Comparison of ENCODE assay signal across 27 mouse cellular contexts in genomic region chr7:116188391-116188790, GRCm38 (mm10).
DNase-seq lines count a peak whose midpoint lies in the region; ATAC-seq and TF ChIP-seq lines count a peak whose summit lies in the region.
"Had no signal": no experiment of that assay in that cellular context is flagged by ENCODE, and none has a peak within 500 bp of the region (broad histone marks: within the 10 kb centered on the region; RNA-seq: fewer than 3 reads in every experiment).

No protein-coding gene starts in this region.

- TF ChIP-seq CTCF in left cerebral cortex, adult 2 months (IDR thresholded peaks at IDR 0.05) = no peak

- no peak for ATAC-seq in embryonic facial prominence, embryonic 15.5 days (ENCODE audit: insufficient number of reproducible peaks, low FRiP score, low TSS enrichment, low read depth)
- ATAC-seq in heart, embryonic 12.5 days (ENCODE audit: insufficient number of reproducible peaks, low FRiP score) = no peak
- ATAC-seq in forebrain, embryonic 15.5 days (replicated peaks) = no peak
- ATAC-seq: activated CD4-positive, CD25-positive, alpha-beta regulatory T cell, adult 4 months; forebrain, embryonic 14.5 days; hindbrain, postnatal 0 days; inflammation-experienced regulatory T-cells, adult 6 months; intestine, embryonic 16.5 days; Patski had no signal

- intact Hi-C loops in heart, postnatal 25 days (cut with DNase I) = no loop called here
- intact Hi-C loops in left cerebral cortex, adult 2 months (cut with DNase I) = no loop called here
- intact Hi-C loops in left cerebral cortex, postnatal 36 days (cut with DNase I) = no loop called here

- H3K4me3 ChIP-seq in embryonic facial prominence, embryonic 15.5 days (replicated peaks) = no peak overlapping the region
- no peak overlapping the region for H3K4me3 ChIP-seq in embryonic facial prominence, embryonic 10.5 days
- H3K4me3 ChIP-seq in heart, embryonic 12.5 days = no peak overlapping the region
- no peak overlapping the region for H3K4me3 ChIP-seq in left cerebral cortex, adult 2 months
- no peak overlapping the region for H3K4me3 ChIP-seq in forebrain, embryonic 15.5 days
- H3K4me3 ChIP-seq: heart, adult 2 months had no signal

- no peaks in the 10 kb centered on the region for H3K9me3 ChIP-seq in embryonic facial prominence, embryonic 15.5 days (replicated peaks)
- H3K9me3 ChIP-seq in embryonic facial prominence, embryonic 10.5 days = no peaks in the 10 kb centered on the region
- H3K9me3 ChIP-seq in heart, embryonic 12.5 days (replicated peaks) = 0 out of 2 replicates have a peak, but pooled peaks cover 3% of the 10 kb centered on the region
- no peaks in the 10 kb centered on the region for H3K9me3 ChIP-seq in forebrain, embryonic 15.5 days
- H3K9me3 ChIP-seq: G1E had no signal

- no peaks in the 10 kb centered on the region for H3K36me3 ChIP-seq in embryonic facial prominence, embryonic 15.5 days
- H3K36me3 ChIP-seq in embryonic facial prominence, embryonic 10.5 days (replicated peaks) = peaks cover 10% of the 10 kb centered on the region
- peaks cover 8% of the 10 kb centered on the region for H3K36me3 ChIP-seq in heart, embryonic 12.5 days
- no peaks in the 10 kb centered on the region for H3K36me3 ChIP-seq in forebrain, embryonic 15.5 days

- DNase-seq in embryonic facial prominence, embryonic 10.5 days (ENCODE audit: low spot score) = no peak
- no peak for DNase-seq in heart, postnatal 25 days (ENCODE audit: low spot score)
- DNase-seq in left cerebral cortex, adult 2 months (ENCODE audit: extremely low spot score in 1 of 2, low spot score in 2 of 2) = no peak
- DNase-seq in left cerebral cortex, postnatal 36 days (ENCODE audit: low spot score in 2 of 2) = no peak
- DNase-seq in ZHBTc4 (ENCODE audit: low read depth, low spot score) = peak; percentile 34
- DNase-seq: adrenal gland, adult 8-10 months; adrenal gland, postnatal 25 days; cerebellum, adult 11-12 months; cerebellum, adult 8-10 months; cerebellum, postnatal 10 days; cerebellum, postnatal 36 days; embryo, embryonic 11 days; gastrocnemius, postnatal 25 days; heart, adult 2 months; heart, postnatal 14 days; kidney, adult 18-20 months had no signal

- H3K4me2 ChIP-seq in embryonic facial prominence, embryonic 15.5 days (replicated peaks) = no peak overlapping the region
- H3K4me2 ChIP-seq in heart, embryonic 12.5 days = no peak overlapping the region
- H3K4me2 ChIP-seq in forebrain, embryonic 15.5 days (replicated peaks) = no peak overlapping the region
- H3K4me2 ChIP-seq: hindbrain, embryonic 14.5 days had no signal

- H3K27ac ChIP-seq in embryonic facial prominence, embryonic 15.5 days (replicated peaks) = peak overlapping the region; percentile 3; the same call in 1 of the 2 replicates
- no peak overlapping the region for H3K27ac ChIP-seq in embryonic facial prominence, embryonic 10.5 days (replicated peaks)
- H3K27ac ChIP-seq in heart, embryonic 12.5 days (ENCODE audit: poor library complexity, severe bottlenecking) = peak overlapping the region; percentile 36; the same call in 1 of the 2 replicates
- peak overlapping the region; percentile 78 for H3K27ac ChIP-seq in left cerebral cortex, adult 2 months
- H3K27ac ChIP-seq in forebrain, embryonic 15.5 days (replicated peaks) = no peak overlapping the region
- H3K27ac ChIP-seq: heart, adult 2 months; hindbrain, embryonic 14.5 days; hindbrain, postnatal 0 days had no signal

- 81% methylated on average over 5 of the region's 5 CpGs for WGBS in embryonic facial prominence, embryonic 15.5 days
- 91% methylated on average over 5 of the region's 5 CpGs for whole genome bisulfite sequencing in embryonic facial prominence, embryonic 10.5 days
- WGBS in heart, embryonic 12.5 days = 70% methylated on average over 5 of the region's 5 CpGs
- 87% methylated on average over 5 of the region's 5 CpGs for WGBS in forebrain, embryonic 15.5 days

- H3K27me3 ChIP-seq in embryonic facial prominence, embryonic 15.5 days = no peaks in the 10 kb centered on the region
- H3K27me3 ChIP-seq in embryonic facial prominence, embryonic 10.5 days (replicated peaks; ENCODE audit: low read depth, poor library complexity, severe bottlenecking) = no peaks in the 10 kb centered on the region
- H3K27me3 ChIP-seq in heart, embryonic 12.5 days (replicated peaks) = no peaks in the 10 kb centered on the region
- H3K27me3 ChIP-seq in forebrain, embryonic 15.5 days = no peaks in the 10 kb centered on the region
- H3K27me3 ChIP-seq: Patski had no signal

- H3K9ac ChIP-seq in embryonic facial prominence, embryonic 15.5 days = no peak overlapping the region
- H3K9ac ChIP-seq in heart, embryonic 12.5 days = no peak overlapping the region
- H3K9ac ChIP-seq in forebrain, embryonic 15.5 days (replicated peaks) = no peak overlapping the region
- H3K9ac ChIP-seq: hindbrain, embryonic 14.5 days had no signal

- peaks cover 49% of the 10 kb centered on the region for H3K4me1 ChIP-seq in embryonic facial prominence, embryonic 15.5 days
- H3K4me1 ChIP-seq in embryonic facial prominence, embryonic 10.5 days = peaks cover 70% of the 10 kb centered on the region
- H3K4me1 ChIP-seq in heart, embryonic 12.5 days (replicated peaks) = peaks cover 98% of the 10 kb centered on the region
- peaks cover 50% of the 10 kb centered on the region for H3K4me1 ChIP-seq in forebrain, embryonic 15.5 days

Comparison
In these comparisons a context has a peak if more than half of its experiments do, and no peak if none do; other contexts are left out.
1. H3K27ac ChIP-seq: peak in embryonic facial prominence, embryonic 15.5 days (single experiment), heart, embryonic 12.5 days (single experiment) and left cerebral cortex, adult 2 months (single experiment); none in embryonic facial prominence, embryonic 10.5 days (single experiment) and forebrain, embryonic 15.5 days (single experiment).